Mouse (Mus musculus): ENCODE data around the gene Nars2. TPM values are rescaled to one million over a fixed set of nuclear protein-coding genes. Genes with fewer than 3 reads are reported as not detected.

Gene Nars2
- 25.1 and 25.7 TPM in 2 replicates for polyA plus RNA-seq (2015; fragmentation: Nextera tagmentation; extraction: Ambion mirVana)

- peak; percentile 100 for ATAC-seq
- Histone ChIP-seq H3K4me1 (replicated peaks) (0 out of 2 replicates have a peak, but pooled peaks cover 4% of the 10 kb centered on the region), H3K27ac (peak within 1 kb of the TSS; percentile 87), H3K4me2 (replicated peaks) (peak within 1 kb of the TSS; percentile 80), H3K36me3 (no peaks in the 10 kb centered on the region), H3K9ac (peak within 1 kb of the TSS; percentile 80), H3K4me3 (replicated peaks) (peak within 1 kb of the TSS; percentile 88), H3K27me3 (replicated peaks) (no peaks in the 10 kb centered on the region), H3K9me3 (no peaks in the 10 kb centered on the region)
- under 1% methylated on average over 61 of the region's 62 CpGs for WGBS
Observed at GRCm38 (mm10) chr7:96951281-96952051, at the start of gene Nars2. Gene Nars2, plus strand, starts transcription at chr7:96951505.

- H3K4me2 ChIP-seq (replicated peaks): no peak overlapping the region
- peak; percentile 46; the same call in 1 of the 2 replicates for ATAC-seq
- H3K27ac ChIP-seq: no peak overlapping the region
- H3K27me3 ChIP-seq (replicated peaks): no peaks in the 10 kb centered on the region
- no peaks in the 10 kb centered on the region for H3K9me3 ChIP-seq
- H3K4me3 ChIP-seq (replicated peaks): no peak overlapping the region
- no peaks in the 10 kb centered on the region for H3K36me3 ChIP-seq
- WGBS: 38% methylated on average over 5 of the region's 5 CpGs
- no peak overlapping the region for H3K9ac ChIP-seq
- no peaks in the 10 kb centered on the region; the same call in 1 of the 2 replicates for H3K4me1 ChIP-seq (replicated peaks)
Observed at GRCm38 (mm10) chr7:96902183-96902582, 49.1 kb upstream of the Nars2 start.

- H3K27ac ChIP-seq: no peak overlapping the region
- no peaks in the 10 kb centered on the region; the same call in 1 of the 2 replicates for H3K36me3 ChIP-seq
- no peaks in the 10 kb centered on the region; the same call in 1 of the 2 replicates for H3K4me1 ChIP-seq (replicated peaks)
- peak overlapping the region; percentile 28 for H3K4me2 ChIP-seq (replicated peaks)
- WGBS: 73% methylated on average over 17 of the region's 17 CpGs
- H3K4me3 ChIP-seq (replicated peaks): no peak overlapping the region
- no peaks in the 10 kb centered on the region for H3K9me3 ChIP-seq
- no peak overlapping the region for H3K9ac ChIP-seq
- ATAC-seq: peak; percentile 66
- H3K27me3 ChIP-seq (replicated peaks): no peaks in the 10 kb centered on the region
Observed at GRCm38 (mm10) chr7:96903088-96903985, 48.0 kb upstream of the Nars2 start.

- 54% methylated on average over 3 of the region's 3 CpGs for WGBS
- no peak for ATAC-seq
- Histone ChIP-seq H3K9ac (no peak overlapping the region), H3K4me3 (replicated peaks) (no peak overlapping the region), H3K27me3 (replicated peaks) (no peaks in the 10 kb centered on the region), H3K4me1 (replicated peaks) (no peaks in the 10 kb centered on the region; the same call in 1 of the 2 replicates), H3K36me3 (no peaks in the 10 kb centered on the region; the same call in 1 of the 2 replicates), H3K27ac (no peak overlapping the region), H3K9me3 (no peaks in the 10 kb centered on the region), H3K4me2 (replicated peaks) (no peak overlapping the region)
Observed at GRCm38 (mm10) chr7:96904442-96904841, 46.9 kb upstream of the Nars2 start.

- no peak overlapping the region for H3K4me3 ChIP-seq (replicated peaks)
- no peak overlapping the region for H3K27ac ChIP-seq
- no peak for ATAC-seq
- H3K9ac ChIP-seq: no peak overlapping the region
- no peaks in the 10 kb centered on the region; the same call in 1 of the 2 replicates for H3K36me3 ChIP-seq
- no peaks in the 10 kb centered on the region for H3K9me3 ChIP-seq
- no peaks in the 10 kb centered on the region; the same call in 1 of the 2 replicates for H3K4me1 ChIP-seq (replicated peaks)
- no peaks in the 10 kb centered on the region for H3K27me3 ChIP-seq (replicated peaks)
- H3K4me2 ChIP-seq (replicated peaks): no peak overlapping the region
- WGBS: 78% methylated on average over 1 of the region's 1 CpGs
Observed at GRCm38 (mm10) chr7:96904936-96905335, 46.4 kb upstream of the Nars2 start.

- no peak for ATAC-seq
- no peaks in the 10 kb centered on the region; the same call in 1 of the 2 replicates for H3K4me1 ChIP-seq (replicated peaks)
- 91% methylated on average over 3 of the region's 3 CpGs for WGBS
Observed at GRCm38 (mm10) chr7:96905422-96905821, 45.9 kb upstream of the Nars2 start.

GRCm38 (mm10) chr7:96906216-96906615 is 45.1 kb upstream of the Nars2 start:
- Histone ChIP-seq H3K9ac (no peak overlapping the region), H3K4me2 (replicated peaks) (no peak overlapping the region), H3K4me3 (replicated peaks) (no peak overlapping the region), H3K27ac (no peak overlapping the region), H3K36me3 (no peaks in the 10 kb centered on the region; the same call in 1 of the 2 replicates), H3K4me1 (replicated peaks) (no peaks in the 10 kb centered on the region; the same call in 1 of the 2 replicates), H3K27me3 (replicated peaks) (no peaks in the 10 kb centered on the region), H3K9me3 (no peaks in the 10 kb centered on the region)
- WGBS: 89% methylated on average over 20 of the region's 20 CpGs
- ATAC-seq: no peak

More at GRCm38 (mm10) chr7:96905422-96905821, 45.9 kb upstream of the Nars2 start:
- H3K4me3 ChIP-seq (replicated peaks): no peak overlapping the region
- H3K27me3 ChIP-seq (replicated peaks): no peaks in the 10 kb centered on the region
- no peak overlapping the region for H3K9ac ChIP-seq
- H3K9me3 ChIP-seq: no peaks in the 10 kb centered on the region
- H3K4me2 ChIP-seq (replicated peaks): no peak overlapping the region
- no peak overlapping the region for H3K27ac ChIP-seq
- H3K36me3 ChIP-seq: no peaks in the 10 kb centered on the region; the same call in 1 of the 2 replicates

- no peak overlapping the region for H3K4me3 ChIP-seq (replicated peaks)
- H3K27ac ChIP-seq: no peak overlapping the region
- no peak overlapping the region for H3K4me2 ChIP-seq (replicated peaks)
- no peaks in the 10 kb centered on the region; the same call in 1 of the 2 replicates for H3K36me3 ChIP-seq
- no peaks in the 10 kb centered on the region for H3K27me3 ChIP-seq (replicated peaks)
- no peaks in the 10 kb centered on the region for H3K4me1 ChIP-seq (replicated peaks)
- H3K9me3 ChIP-seq: no peaks in the 10 kb centered on the region
- no peak for ATAC-seq
- H3K9ac ChIP-seq: no peak overlapping the region
- 82% methylated on average over 16 of the region's 16 CpGs for WGBS
Observed at GRCm38 (mm10) chr7:96907971-96908680, 43.2 kb upstream of the Nars2 start.

GRCm38 (mm10) chr7:96909856-96910255 is 41.4 kb upstream of the Nars2 start:
- WGBS: 71% methylated on average over 5 of the region's 5 CpGs
- no peak for ATAC-seq

GRCm38 (mm10) chr7:96910310-96910960 is 40.9 kb upstream of the Nars2 start:
- no peak overlapping the region for H3K27ac ChIP-seq
- H3K4me1 ChIP-seq (replicated peaks): no peaks in the 10 kb centered on the region
- H3K9ac ChIP-seq: no peak overlapping the region
- H3K4me3 ChIP-seq (replicated peaks): no peak overlapping the region
- H3K27me3 ChIP-seq (replicated peaks): no peaks in the 10 kb centered on the region
- WGBS: 76% methylated on average over 12 of the region's 12 CpGs
- H3K36me3 ChIP-seq: no peaks in the 10 kb centered on the region; the same call in 1 of the 2 replicates
- ATAC-seq: no peak
- H3K4me2 ChIP-seq (replicated peaks): no peak overlapping the region
- H3K9me3 ChIP-seq: no peaks in the 10 kb centered on the region

More at GRCm38 (mm10) chr7:96909856-96910255, 41.4 kb upstream of the Nars2 start:
- Histone ChIP-seq H3K27me3 (replicated peaks) (no peaks in the 10 kb centered on the region), H3K4me1 (replicated peaks) (no peaks in the 10 kb centered on the region), H3K4me3 (replicated peaks) (no peak overlapping the region), H3K9ac (no peak overlapping the region), H3K27ac (no peak overlapping the region), H3K9me3 (no peaks in the 10 kb centered on the region), H3K4me2 (replicated peaks) (no peak overlapping the region), H3K36me3 (no peaks in the 10 kb centered on the region; the same call in 1 of the 2 replicates)

- H3K27me3 ChIP-seq (replicated peaks): no peaks in the 10 kb centered on the region
- H3K36me3 ChIP-seq: no peaks in the 10 kb centered on the region
- ATAC-seq: peak; percentile 71
- H3K27ac ChIP-seq: no peak overlapping the region
- WGBS: 1% methylated on average over 6 of the region's 6 CpGs
- H3K4me3 ChIP-seq (replicated peaks): no peak overlapping the region
- H3K9ac ChIP-seq: no peak overlapping the region
- no peaks in the 10 kb centered on the region for H3K9me3 ChIP-seq
- no peaks in the 10 kb centered on the region for H3K4me1 ChIP-seq (replicated peaks)
- H3K4me2 ChIP-seq (replicated peaks): no peak overlapping the region
Observed at GRCm38 (mm10) chr7:96914031-96914430, 37.3 kb upstream of the Nars2 start.
